Mouse (Mus musculus) v-Abl transformed pro-B cells (cell line): Measurements from ENCODE around the gene Agk.

Source experiments
- in situ Hi-C, 2 experiments: fragments of 400-800 bp; cut with MboI; formaldehyde crosslinking; loops; one replicate each; pipeline ENCODE4 v1.15.1; 2025; ENCODE audit not compliant: unreplicated experiment in 2 of 2

Agk gene

DNA sequence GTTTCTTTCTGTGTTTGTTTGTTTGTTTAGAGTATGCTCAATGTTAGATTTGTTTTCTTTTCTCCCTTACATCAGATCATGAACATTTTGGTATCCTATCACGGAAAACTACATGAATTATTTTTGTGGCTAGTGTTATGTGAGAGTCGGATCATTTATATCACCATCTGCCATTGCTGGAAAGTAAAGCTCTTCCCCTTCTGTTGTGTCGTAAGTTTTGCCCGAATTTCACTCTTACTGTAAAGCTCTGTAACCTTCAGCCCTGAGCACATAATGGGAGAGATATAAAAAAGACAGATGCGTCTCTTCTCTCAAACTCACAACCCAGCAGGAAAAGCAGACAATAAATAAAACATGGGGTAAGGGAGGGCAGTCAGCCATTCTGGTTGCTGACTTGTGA lies 114.0 kb downstream of the Agk start, which contains the start of gene Wee2:
Gene Wee2 (plus strand): TSS at position 153 of the 400 bp plus-strand sequence.
- in situ Hi-C loops, result loop anchor here in 1 of 2 experiments (5.0 kb wide), 1 partner anchor 33 kb away; the partner anchor contains the start of gene Ssbp1

DNA sequence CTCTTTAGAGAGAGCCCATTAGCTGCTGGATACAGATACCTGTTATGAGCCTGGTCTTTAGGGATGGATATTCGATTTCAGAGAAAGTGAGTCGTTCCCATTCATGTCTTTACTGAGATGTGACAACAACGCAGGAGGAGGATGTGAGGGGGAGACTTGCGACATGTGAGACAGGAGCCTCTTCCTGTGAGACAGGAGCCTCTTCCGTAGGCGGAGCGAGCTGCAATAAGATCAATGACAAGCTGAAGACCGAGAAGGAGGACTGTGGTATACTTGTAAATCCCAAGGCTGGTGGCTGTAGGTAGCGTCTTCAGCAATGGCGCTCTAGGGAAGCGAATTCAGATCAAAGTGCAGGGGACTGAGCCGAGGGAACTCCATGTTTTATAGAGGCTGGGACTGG lies 114.8 kb downstream of the Agk start:
- in situ Hi-C loops, result loop anchor here in 1 of 2 experiments (5.0 kb wide), 1 partner anchor 33 kb away; the partner anchor contains the start of gene Ssbp1

DNA sequence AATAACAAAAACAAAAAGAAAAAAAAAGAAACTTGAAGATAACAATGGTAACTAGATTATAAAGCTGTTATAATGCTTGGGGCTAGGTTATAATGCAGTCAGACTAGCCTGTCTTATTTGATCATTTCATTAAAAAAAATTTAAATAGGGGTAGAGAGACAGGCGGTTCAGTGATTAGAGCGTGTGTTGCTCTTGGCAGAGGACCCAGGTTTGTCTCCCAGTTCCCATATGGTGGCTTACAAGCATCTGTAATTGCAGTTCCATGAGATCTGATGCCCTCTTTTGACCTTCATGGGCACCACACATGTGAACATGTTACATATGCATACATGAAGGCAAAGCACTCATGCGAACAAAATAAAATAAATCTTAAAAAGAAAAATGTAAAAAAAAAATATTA lies 116.3 kb downstream of the Agk start:
- in situ Hi-C loops, result no loop called here

DNA sequence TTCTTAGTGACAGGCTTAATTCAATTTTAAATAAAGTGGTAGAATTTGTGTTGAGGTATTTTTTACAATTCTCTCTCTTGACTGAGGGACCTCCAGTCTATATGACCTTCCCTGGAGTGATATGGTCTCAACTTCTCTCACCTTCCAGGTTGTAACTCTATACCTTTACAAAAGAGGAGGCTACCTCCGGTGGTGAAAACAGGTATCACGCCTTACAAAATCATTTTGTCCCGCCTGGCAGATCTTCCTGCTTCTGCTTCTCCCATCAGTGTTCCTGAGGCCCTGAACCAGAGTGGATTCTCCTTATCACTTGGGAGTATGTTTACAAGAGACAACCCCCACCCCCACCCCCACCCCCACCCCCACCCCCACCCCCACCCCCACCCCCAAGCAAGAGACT lies 116.8 kb downstream of the Agk start:
- in situ Hi-C loops, result no loop called here

DNA sequence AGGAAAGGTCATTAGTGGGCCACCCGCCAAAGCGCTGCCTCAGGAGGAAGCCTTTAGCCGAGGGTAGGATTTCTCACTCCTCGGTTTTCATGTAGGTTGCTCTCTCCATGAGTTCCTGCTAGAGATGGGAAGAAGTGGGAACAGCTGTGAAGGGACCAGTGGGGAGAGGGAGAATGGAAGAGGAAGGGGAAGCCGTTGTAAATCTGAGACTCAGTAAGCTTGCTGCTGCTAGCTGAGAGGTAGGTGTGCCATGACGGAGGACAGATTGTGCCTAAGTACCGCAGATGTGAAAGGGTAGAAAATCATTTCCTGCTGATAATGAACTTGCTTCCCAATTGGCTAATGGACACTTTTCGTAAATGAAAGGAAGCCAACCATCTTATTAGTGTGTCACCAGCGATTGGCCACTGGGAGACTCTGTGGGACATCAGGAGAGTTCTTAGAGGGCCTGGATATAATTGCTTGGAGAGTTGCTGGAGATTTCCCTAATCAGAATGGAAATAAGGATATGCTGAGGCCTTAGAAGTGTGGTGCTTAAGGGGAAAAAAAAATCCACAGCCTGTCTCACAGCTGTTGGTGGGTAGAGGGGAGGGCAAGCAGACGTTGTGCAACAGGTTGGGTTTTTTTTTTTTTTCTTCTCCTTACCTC lies 118.4 kb downstream of the Agk start:
- in situ Hi-C loops, result no loop called here
